Mouse (Mus musculus) heart, adult 2 months (tissue): ENCODE data around the gene Cep295.

ENCODE experiments used
- CTCF ChIP-seq: fragments of 200-600 bp; IDR thresholded peaks from 2 replicates; pipeline ENCODE4 v1.8.1; 2022; ENCODE audit warnings: antibody characterized with exemption, mild to moderate bottlenecking, moderate library complexity
- POLR2A ChIP-seq: fragments of 200-500 bp; IDR thresholded peaks from 2 replicates; pipeline ENCODE4 v1.6.1; 2011; ENCODE audit warnings: mild to moderate bottlenecking, low read depth, low read length, control low read depth; ENCODE audit not compliant: insufficient read depth

DNA sequence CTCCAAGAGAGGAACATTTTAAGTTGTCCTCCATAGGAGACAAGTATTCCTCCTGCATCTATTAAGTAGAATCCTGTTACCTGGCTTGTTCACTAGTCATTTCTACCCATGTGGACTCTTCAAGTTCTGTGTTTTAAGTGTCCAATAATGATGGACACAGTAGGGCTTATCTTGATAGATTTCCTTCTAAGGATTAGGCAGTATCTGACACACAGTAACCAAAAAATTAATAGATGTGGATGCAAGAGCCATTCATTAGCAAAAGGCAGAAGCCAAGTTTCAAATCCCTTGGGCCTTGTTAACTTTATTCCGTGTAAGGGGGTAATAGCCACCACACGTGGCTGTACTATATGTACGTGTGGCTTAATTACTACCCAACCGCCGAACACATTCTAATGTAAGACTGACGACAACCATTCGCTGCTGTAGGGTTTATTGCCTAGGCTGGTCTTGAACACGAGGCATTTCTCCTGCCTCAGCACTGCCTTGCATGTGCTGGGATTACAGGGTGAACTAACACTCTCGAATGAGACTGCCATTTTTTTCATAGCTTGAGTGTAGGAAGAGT lies 588 bp downstream of the Cep295 start:
- no peak for TF ChIP-seq CTCF
- no peak for TF ChIP-seq POLR2A
